Mouse (Mus musculus) megakaryocyte, adult 5-6 weeks (primary cell): ENCODE data around the gene Dazap2. TPM values are rescaled to one million over a fixed set of nuclear protein-coding genes. Genes with fewer than 3 reads are reported as not detected.

Experiments
- ATAC-seq: 2 replicates; pipeline ENCODE4 v1.8.0; 2016; ENCODE audit warnings: mild to moderate bottlenecking, inconsistent platforms; ENCODE audit not compliant: poor library complexity, severe bottlenecking
- total RNA-seq, 2 experiments: library from RNA; stranded (forward) in 1 of 2; stranded (reverse) in 1 of 2; fragments of 153-499, 151-499 nt in 1 of 2; fragments of 221-1000, 200-1000 nt in 1 of 2; gene quantifications; 2 replicates each; pipeline versions ENCODE4 v1.2.3 to v1.2.4; 2015 to 2017

Dazap2 gene
- total RNA-seq, 2 experiments from 2014 or later = 242 to 576 TPM

DNA sequence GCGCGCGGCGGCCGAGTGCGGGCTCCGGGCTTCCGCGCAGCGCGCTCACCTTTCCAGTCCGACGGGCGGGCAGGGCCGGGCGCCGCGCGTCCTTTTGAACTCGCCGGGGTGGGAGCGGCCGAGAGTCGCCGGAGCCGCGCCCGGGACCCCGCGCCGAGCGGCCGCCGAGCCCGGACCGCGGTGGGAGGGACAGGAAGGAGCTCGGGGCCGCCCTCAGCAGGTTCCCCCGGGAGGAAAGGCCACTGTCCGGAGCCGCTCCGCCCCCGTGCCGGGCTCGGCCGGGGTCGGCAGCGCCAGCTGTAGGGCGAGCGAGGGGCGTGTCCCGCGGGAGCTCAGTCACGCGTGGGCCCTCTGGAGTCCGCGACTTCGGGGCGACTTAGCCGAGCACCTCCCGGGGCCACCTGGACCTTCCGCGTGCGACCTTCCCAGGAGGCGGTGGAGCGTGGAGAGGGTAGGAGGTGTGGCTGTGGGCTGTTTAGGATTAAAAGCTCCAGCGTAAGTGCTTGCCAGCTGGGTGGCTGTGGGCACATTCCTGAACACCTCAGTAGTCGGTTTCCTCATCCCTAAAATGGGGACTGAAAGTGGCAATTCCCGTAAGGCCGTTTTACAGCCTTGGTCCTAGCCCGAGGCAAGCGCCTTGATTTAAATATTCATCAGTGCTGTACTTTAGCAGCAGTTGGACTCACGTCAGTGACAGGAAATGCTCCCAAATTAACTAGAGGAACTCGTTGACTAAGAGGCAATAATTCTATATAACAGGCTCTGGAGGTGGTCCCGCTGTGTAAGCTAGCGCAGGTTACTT is 21.8 kb downstream of the Dazap2 start, which contains the start of gene Smagp:
TSS of gene Smagp (minus strand) at position 241 of the 802 bp plus-strand sequence.
- ATAC-seq = peak; percentile 33

DNA sequence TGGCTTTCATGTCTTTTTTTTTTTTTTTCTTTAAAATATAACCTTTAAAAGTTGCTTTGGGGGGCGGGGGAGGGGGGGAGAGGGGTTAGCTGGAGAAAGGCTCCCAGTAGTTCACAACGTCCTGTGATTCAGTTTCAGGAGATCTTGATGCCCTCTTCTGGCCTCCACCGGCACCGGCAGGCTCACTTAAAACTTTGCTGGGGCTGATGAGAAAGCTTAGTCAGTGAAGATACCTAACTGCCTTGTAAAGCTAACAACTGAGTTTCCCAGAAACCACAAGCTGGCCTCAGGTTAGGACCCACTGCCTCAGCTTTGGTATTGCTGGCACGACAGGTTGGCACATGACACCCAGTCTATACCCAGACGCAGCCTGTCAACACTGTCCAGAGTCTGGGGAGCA is 22.5 kb downstream of the Dazap2 start:
- peak; percentile 50 for ATAC-seq

DNA sequence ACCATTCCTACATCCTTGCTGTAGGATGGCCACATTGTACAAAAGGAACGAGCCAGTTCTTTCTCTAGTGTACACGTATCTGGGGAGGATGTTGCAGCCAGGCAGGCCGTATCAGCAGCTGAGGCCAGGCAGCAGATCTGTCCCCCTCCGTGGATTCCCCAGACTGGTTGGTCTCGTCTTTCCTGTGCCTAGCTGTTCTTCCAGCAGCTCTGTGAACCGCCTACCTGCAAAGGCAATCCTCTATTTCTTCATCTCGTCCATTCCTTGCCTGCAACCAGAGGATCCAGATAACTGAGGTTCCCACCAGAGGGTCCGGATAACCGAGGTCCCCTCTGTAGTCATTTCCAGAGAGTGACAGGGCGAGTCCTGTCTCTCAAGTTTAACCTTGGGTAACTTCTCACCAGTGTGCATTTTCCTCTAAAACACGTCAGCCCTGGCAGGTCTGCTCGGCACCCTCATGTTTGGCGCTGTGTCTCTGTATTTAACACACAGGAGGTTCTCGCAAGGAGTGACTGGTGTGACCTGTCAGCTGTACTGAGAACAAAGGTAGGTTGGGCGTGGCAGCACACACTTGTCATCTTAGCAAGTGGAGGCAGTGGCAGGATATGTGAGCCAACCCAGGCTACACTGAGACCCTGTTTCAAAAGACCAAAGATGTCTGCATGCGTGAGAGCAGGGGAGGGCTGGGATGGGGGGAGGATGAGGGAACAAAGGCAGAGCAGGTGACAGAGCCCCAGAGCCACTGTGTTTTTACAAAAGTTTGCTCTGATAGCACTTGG is 25.0 kb downstream of the Dazap2 start:
- no peak for ATAC-seq

DNA sequence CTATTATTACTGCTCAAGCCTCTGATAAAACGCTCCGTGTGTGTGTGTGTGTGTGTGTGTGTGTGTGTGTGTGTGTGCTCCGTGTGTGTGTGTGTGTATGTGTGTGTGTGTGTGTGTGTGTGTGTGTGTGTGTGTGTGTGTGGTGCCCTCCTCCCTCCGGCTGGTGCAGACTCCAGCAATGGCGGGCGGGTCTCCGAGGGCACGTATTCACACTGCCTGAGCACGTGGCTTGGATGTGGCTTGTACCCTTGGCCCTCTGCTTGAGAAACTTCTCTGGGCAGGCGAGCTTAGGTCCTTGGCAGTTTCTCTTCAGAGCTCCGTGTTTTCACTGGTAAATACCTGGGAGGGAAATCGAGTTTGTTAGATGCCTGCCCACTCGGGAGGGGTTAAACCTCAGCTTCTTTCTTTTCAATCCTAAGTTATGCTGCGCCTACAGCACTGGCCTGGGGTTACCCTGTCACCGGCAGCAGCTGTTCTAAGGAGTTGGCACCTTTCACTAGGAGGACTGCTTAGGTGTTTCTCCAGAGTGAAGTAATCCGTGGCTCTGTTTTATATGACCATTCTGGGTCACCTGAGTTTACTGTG is 26.2 kb downstream of the Dazap2 start:
- no peak for ATAC-seq

DNA sequence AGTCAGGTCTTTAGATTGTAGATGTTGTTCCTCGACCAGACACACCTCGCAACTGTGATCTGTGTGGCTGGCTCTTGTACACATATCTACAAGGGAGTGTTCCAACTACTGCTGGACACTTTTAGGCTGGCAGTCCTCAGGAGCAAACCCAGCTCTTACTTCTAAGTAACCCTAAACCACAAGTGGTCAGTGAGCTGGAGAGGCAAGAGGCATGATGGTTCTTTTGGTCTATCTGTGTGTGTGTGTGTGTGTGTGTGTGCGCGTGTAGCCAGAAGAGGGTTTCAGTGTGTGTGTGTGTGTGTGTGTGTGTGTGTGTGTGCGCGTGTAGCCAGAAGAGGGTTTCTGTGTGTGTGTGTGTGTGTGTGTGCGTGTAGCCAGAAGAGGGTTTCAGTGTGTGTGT is 27.3 kb downstream of the Dazap2 start:
- no peak for ATAC-seq

DNA sequence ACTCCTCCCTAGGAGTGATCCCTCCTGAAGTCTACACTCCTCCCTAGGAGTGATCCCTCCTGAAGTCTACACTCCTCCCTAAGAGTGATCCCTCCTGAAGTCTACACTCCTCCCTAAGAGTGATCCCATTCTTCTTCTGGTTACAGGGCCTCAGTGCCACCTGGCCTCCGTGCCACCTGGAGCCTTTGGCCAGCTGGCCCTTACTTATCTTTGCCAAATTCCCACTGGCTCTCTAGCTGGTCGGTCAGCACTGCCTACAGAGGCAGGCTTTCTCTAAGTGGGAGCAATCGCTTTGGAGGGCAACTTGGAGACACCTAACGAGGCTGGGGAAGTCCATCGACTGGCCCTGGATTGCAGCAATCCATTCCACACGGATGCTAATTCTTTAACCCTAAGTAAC is 31.0 kb downstream of the Dazap2 start:
- no peak for ATAC-seq

DNA sequence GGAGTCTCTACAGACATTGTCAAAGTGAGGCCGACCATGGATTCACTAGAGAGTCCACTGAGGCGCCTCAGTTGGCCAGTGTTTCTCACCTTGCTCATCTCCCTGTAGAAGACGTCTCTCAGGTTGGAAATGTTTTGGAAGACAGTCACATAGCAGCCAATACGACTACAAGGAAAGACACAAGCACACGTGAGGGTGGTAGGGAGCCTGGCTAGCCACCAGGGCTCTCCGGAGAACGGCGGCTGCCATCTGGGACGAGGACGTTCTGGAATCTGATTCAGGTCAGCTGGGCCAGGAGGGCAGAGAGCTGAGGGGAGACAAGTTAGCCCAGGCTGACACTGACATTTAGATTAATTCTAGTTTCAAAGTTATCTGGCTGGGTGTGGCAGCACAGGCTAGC is 35.0 kb downstream of the Dazap2 start:
- ATAC-seq = no peak

DNA sequence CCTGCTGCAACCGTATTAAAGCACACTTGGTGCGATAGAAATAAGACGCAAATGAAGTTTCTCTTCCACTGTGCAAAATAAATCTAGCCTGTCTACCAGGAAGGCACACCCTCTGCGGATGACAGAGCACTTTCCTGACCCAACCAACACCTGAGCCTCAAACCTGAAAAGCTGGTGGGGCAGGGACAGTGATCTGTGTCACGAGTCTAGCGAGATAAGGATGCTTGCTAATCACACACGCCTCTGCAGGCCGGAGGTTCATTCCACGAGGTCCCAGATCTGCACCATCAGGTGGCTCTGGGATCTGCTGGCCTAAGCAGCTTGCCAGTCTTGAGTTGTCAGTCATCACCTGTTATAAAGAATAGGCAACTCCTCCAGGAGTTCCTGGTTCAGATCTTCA is 36.5 kb downstream of the Dazap2 start:
- ATAC-seq = no peak

DNA sequence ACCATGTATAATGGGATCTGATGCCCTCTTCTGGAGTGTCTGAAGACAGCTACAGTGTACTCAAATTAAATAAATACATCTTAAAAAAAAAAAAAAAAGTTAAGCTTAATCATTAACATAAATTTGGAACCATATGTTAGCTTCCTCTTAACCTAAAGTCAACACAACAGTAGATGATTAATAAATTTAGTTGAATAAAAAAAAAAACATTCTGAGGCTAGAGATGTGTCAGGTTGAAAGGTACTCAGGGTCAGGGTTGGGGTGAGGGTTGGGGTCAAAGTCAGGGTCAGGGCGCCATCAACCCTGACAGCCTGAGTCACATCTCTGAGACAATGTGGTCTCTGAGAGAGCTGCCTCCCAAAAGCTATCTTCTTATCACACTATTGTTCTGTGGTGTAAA is 39.1 kb downstream of the Dazap2 start:
- no peak for ATAC-seq

DNA sequence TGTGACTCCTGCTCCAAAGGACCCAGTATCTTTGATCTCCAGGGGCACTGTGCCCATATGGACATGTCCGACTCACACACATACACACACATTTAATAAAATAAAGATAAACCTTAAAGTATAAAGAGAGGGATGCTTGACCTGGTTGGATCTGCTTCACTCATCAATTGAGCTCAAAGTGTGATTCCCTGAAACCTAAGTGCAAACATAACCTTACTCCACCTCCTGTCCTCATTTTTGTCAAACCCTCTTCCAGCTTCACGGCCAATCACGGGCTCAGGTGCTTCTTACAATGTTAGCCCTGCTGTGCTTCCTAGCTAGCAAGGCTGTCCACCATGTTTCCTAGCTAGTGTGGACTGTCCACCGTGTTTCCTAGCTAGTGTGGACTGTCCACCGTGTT is 40.1 kb downstream of the Dazap2 start:
- ATAC-seq = no peak

DNA sequence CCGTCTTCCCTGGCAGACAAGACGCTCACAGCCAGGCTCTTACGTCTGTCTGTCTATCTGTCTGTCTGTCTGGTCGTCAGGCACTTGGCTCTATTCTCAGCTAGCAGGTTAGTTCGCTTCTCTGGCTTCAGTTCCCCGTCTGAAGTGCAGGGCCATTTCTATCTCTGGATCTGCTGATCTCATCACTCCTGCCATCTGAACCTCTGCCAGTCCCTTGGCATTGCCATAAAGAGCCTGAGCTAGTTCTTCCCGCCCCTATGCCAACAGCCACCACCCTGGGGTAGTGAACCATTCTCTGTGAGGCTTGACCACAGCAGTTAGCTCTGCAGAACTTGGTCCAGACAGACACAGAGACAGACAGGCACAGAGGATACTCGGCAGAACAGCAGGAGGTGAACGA is 45.2 kb downstream of the Dazap2 start:
- no peak for ATAC-seq

DNA sequence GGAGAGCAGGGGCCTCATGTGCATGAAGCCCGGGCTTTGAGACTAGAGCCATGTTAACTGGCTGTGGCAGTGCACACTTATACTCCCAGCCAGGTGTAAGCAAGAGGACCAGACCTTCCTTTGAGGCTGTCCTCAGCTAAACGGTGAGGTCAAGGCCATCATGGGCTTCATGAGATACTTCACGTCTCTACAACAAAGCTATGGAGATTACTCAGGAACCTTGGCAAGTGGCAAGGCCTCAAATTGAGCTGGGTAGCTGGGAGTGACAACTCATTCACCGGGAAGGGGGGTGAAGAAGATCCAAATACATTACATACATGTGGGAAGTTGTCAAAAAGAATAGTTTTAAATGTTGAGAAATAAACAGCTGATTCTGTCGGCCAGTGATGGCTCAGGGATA is 45.7 kb downstream of the Dazap2 start:
- no peak for ATAC-seq

DNA sequence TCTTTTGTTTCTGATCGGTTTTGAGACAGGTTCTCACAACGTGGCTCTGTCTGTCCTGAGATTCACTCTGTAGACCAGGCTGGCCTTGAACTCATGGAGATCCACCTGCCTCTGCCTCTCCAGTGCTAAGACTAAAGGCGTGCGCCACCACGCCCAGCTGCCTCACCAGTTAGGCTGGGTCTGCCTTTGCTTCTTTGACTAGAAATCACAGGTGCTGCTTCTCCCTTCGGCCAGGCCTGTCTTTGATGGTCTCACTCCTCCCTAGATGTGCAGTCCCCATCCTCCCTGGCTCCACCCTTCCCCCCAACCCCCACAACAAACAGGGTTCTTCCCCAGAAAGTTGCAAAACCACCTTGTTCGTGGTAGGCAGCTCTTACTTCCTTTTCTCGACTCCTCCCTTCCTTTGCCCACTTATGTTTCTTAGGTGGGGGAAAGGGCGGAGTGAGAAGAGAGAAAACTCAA is 49.7 kb downstream of the Dazap2 start:
- peak; percentile 69 for ATAC-seq

DNA sequence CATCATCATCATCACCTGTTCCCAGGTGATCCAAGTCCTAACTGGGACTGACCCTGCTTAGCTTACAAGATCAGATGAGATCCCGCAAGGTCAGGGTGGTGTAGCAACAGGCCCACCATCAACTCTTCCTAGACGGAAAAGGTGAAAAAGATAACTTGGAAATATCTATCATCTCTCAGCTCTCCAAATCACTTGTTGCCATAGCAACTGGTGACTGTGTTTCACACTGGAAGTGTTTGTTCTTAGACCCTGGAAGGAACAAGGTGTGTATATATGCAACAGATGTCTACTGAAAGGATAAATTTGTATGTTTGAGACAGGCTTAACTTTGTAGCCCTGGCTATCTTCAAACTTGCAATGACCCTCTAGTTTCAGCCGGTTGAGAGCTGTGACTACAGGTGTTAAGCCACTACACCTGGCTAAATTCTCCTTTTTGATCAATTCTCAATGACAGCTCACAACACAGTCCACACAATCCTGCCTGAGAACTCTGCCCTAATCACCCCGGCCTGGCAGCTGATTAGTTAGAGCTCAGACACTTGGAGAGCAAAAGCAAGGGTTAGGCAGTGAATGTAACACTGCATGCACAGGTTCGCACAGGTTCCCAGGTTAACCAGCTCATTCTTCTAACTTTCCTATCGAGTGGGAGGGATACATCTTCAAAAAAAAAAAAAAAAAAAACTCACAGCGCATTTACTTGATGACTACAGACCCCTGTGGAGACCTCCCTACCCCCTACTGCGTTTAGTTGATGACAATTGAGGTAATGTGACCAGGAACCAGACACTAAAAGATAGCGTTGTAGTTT is 50.5 kb downstream of the Dazap2 start:
- no peak for ATAC-seq

DNA sequence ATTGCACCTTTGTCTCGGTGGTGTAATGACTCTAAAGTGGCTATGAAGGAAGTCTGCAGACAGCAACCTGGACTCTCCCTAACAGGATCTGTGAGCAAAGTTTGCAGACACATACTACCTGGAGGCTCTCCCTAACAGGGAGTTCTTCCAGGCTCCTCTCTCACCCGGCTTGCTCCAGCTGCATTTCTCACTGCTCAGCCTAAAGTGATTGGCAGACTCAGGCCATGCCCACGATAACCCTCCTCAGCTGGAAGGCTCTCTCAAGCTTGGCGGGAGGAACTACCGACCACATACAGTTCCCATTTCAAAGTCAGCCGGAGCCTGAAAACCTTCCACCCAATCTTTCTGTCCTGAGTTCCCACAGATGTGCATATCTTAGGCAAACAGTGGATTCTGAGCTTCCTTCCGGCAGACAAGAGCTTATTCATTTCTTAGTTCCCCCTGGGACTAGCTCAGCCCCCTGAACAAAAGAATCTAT is 51.1 kb downstream of the Dazap2 start:
- ATAC-seq = peak; percentile 34

DNA sequence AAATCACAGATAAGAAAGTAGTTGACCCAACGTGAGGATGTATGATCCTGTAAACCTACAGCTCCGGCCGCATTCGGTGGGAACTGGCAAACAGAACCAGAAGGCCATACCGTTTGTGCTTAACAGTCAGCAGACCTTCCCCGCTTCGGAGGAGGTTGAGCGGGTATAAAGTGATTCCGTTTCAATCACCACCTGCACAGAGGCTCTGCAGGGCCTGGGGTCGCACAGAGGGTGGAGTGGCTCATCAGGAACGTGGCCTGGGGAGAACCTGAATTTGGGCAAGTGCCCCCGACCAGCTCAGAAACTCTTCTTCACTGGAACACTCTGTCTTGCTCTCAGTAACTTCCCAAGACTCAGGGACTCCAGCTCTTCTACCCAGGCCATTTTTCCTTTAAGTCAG is 51.7 kb downstream of the Dazap2 start:
- ATAC-seq = no peak

DNA sequence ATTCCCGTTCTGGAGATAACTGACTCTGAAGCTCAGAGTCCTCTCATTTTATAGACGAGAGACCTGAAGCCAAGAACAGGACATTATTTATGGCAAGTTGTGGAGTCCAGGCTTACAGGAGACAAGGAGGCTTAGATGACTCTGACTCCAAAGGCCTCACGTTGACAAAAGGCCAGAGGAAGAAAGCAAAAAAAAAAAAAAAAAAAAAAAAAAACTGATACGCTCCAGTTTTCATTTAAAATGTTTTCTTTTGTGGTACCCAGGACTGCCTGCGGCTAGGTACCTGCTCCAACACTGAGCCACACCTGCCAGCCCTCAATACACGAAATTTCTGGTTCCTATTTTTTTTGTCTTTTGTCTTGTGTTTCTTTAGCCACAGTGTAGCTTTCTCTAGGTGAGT is 52.3 kb downstream of the Dazap2 start:
- ATAC-seq = no peak

DNA sequence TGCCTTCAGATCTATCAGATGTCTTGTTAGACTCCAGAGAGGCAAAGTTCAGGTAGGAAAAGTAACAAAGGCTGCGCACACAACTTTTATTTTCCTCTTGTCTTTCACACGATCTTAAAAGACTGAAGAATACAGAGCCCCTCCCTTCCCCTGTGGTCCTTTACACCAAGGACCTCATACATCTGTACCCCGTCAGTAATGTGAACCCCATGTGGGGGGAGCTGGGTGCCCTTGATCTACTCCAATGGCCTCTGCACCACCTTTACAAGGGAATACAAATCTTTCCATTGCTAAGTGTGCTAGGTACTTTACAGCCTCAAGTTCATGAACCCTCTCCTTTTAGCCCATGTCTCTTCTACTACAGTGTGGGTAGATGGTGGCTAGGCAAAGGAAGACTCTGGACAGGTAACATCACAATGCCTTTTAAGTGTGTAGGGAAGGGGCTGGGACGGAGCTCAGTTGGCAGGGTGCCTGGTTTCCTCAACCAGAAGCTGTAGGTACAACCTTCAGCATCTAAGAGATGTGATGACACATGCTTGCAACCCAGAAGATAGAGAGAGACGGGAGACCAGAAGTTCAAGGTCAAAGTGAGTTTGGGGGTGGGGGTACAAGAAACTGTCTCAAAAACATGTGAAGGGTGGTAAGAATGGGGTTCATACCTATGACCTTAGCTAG is 52.9 kb downstream of the Dazap2 start:
- no peak for ATAC-seq

DNA sequence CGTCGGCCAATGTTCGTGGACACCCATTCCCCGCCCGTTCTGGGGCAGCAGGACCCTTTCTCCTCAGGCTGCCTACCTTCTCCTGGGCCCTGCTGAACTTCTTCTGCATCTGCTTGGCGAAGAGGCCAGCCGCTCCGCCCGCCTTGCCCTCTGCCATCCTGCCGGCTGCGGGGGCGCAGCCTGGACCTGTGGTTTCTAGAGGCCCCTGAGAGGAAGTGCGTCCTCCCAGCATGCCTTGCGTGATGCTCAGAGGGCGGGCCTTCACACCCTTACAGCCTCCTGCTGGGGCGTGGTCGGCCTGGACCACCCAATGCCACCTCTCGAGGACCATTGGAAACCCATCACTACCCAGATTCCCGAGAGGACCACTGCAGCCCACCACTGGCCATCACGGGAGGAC is 54.2 kb downstream of the Dazap2 start, which contains the start of gene Bin2:
TSS of gene Bin2 (minus strand) at position 217 of the 400 bp plus-strand sequence.
- peak; percentile 68 for ATAC-seq

DNA sequence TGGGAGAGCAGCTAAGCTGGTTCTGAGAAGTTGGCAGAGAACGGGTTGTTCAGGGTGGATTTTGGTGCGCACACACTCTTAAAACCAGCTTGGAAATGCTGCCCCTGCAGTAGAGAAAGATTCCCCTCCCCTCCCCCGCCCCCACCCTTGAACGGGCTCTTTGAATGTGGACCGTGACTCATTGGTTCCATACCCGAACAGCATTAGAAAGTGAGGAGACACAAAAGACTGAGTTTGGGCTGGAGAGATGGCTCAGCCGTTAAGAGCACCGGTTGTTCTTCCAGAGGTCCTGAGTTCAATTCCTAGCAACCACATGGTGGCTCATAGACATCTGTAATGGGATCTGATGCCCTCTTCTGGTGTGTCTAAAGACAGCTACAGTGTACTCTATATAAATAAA is 54.9 kb downstream of the Dazap2 start:
- ATAC-seq = no peak
